ENCODE assay signal across 9 mouse cellular contexts in the genomic region with DNA sequence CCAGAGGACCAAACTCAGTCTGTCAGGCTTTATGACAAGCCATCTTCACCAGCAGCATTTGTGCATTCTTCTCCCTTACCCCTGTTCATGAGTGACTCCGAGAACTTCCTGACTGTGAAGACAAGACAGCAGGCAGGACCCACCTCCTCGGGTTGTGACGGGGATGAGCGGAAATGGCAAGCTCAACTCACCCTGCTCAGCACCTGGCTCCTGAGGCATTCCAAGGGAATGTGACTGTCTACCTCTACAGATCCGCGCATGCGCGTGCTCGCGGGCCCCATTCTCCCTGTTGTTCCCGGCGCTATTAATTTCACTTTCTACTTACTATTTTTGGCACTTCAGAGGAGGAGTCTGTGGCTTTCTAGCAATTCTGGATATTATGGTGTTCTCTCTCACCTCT. TPM values are rescaled to one million over a fixed set of nuclear protein-coding genes. Genes with fewer than 3 reads are reported as not detected.
DNase-seq lines count a peak whose midpoint lies in the region; ATAC-seq and TF ChIP-seq lines count a peak whose summit lies in the region.
"Had no signal": no experiment of that assay in that cellular context is flagged by ENCODE, and none has a peak within 500 bp of the region (broad histone marks: within the 10 kb centered on the region; RNA-seq: fewer than 3 reads in every experiment).

No protein-coding gene starts in this region.

- ATAC-seq in hindbrain, postnatal 0 days = peak; percentile 39; the same call in 1 of the 2 replicates

- H3K9me3 ChIP-seq in hindbrain, postnatal 0 days (ENCODE audit: low read length) = no peaks in the 10 kb centered on the region
- no peaks in the 10 kb centered on the region for H3K9me3 ChIP-seq in hindbrain, embryonic 10.5 days
- H3K9me3 ChIP-seq: hindbrain, embryonic 13.5 days had no signal

- TF ChIP-seq CTCF in hindbrain, postnatal 0 days (IDR thresholded peaks at IDR 0.05; ENCODE audit: low read depth) = no peak
- no peak for TF ChIP-seq CTCF in lung, adult 2 months (IDR thresholded peaks at IDR 0.05; ENCODE audit: insufficient read depth, low read length)

- no peaks in the 10 kb centered on the region for H3K27me3 ChIP-seq in hindbrain, postnatal 0 days (ENCODE audit: insufficient read depth, low read length)
- H3K27me3 ChIP-seq in hindbrain, embryonic 10.5 days (ENCODE audit: insufficient read depth, poor library complexity, severe bottlenecking) = peaks cover 8% of the 10 kb centered on the region; the same call in 1 of the 2 replicates

- no peak overlapping the region for H3K4me3 ChIP-seq in hindbrain, postnatal 0 days (ENCODE audit: low read length)
- H3K4me3 ChIP-seq in hindbrain, embryonic 10.5 days = no peak overlapping the region
- H3K4me3 ChIP-seq in lung, adult 2 months (replicated peaks; ENCODE audit: extremely low read depth, low read depth, low read length) = no peak overlapping the region
- H3K4me3 ChIP-seq: hindbrain, embryonic 13.5 days had no signal

- 80% methylated on average over 12 of the region's 12 CpGs for WGBS in hindbrain, postnatal 0 days
- 83% methylated on average over 12 of the region's 12 CpGs for WGBS in hindbrain, embryonic 10.5 days
- 68% methylated on average over 12 of the region's 12 CpGs for WGBS in lung, adult 2 months

- H3K9ac ChIP-seq in hindbrain, postnatal 0 days (replicated peaks; ENCODE audit: low read length) = no peak overlapping the region
- H3K9ac ChIP-seq: hindbrain, embryonic 13.5 days had no signal

- no peak overlapping the region for H3K27ac ChIP-seq in hindbrain, postnatal 0 days
- no peak overlapping the region for H3K27ac ChIP-seq in hindbrain, embryonic 10.5 days
- H3K27ac ChIP-seq: hindbrain, embryonic 13.5 days had no signal

- DNase-seq in hindbrain, postnatal 0 days (ENCODE audit: low spot score) = peak; percentile 33
- DNase-seq in hindbrain, embryonic 10.5 days (ENCODE audit: low spot score) = no peak
- peak; percentile 63 for DNase-seq in CD4-positive helper T cell, adult 2 months (ENCODE audit: low read depth, low spot score)
- DNase-seq in T-cell, adult 2 months (ENCODE audit: low spot score) = peak; percentile 50
- peak; percentile 49 to 62 for DNase-seq in kidney, postnatal 4 days
- no peak for DNase-seq in ovary, postnatal 36 days (ENCODE audit: low spot score)
- DNase-seq in spleen, postnatal 4 days (ENCODE audit: low spot score in 2 of 2) = no peak
- DNase-seq in lung, adult 2 months = no peak

- H3K36me3 ChIP-seq in hindbrain, postnatal 0 days (ENCODE audit: insufficient read depth, low read length) = no peaks in the 10 kb centered on the region
- no peaks in the 10 kb centered on the region for H3K36me3 ChIP-seq in hindbrain, embryonic 10.5 days

- no peaks in the 10 kb centered on the region for H3K4me1 ChIP-seq in hindbrain, postnatal 0 days (ENCODE audit: insufficient read depth, low read length)
- H3K4me1 ChIP-seq in hindbrain, embryonic 10.5 days (replicated peaks) = peaks cover 5% of the 10 kb centered on the region; the same call in 1 of the 2 replicates
- H3K4me1 ChIP-seq in lung, adult 2 months (ENCODE audit: control insufficient read depth, insufficient read depth, low read length) = no peaks in the 10 kb centered on the region
- H3K4me1 ChIP-seq: hindbrain, embryonic 13.5 days had no signal

- TF ChIP-seq POLR2A in lung, adult 2 months (IDR thresholded peaks at IDR 0.05; ENCODE audit: borderline replicate concordance, extremely low read depth, low read depth, low read length) = no peak

- no peak overlapping the region for H3K4me2 ChIP-seq in hindbrain, postnatal 0 days (ENCODE audit: low read depth, low read length)
- H3K4me2 ChIP-seq: hindbrain, embryonic 13.5 days had no signal

RNA-seq across cellular contexts. Expression of gene Zbtb9, which starts 27.0 kb away (rescaled TPM):
- total RNA-seq in hindbrain, postnatal 0 days (2014; rRNA removed) = 21.4 and 22.7 TPM in 2 replicates
- polyA plus RNA-seq in hindbrain, postnatal 0 days (2015; fragmentation: Nextera tagmentation; extraction: Ambion mirVana) = 6.6 and 7.8 TPM in 2 replicates
- polyA plus RNA-seq in hindbrain, embryonic 10.5 days (2016; fragmentation: Nextera tagmentation; extraction: Ambion mirVana) = 16.5 and 19.9 TPM in 2 replicates
- polyA plus RNA-seq in lung, adult 2 months (2012; rRNA removed) = 14.1 and 14.5 TPM in 2 replicates

RNA-seq across cellular contexts. Expression of gene Bak1, which starts 28.8 kb away (rescaled TPM):
- 62.9 and 70.8 TPM in 2 replicates for total RNA-seq in hindbrain, postnatal 0 days (2014; rRNA removed)
- polyA plus RNA-seq in hindbrain, postnatal 0 days (2015; fragmentation: Nextera tagmentation; extraction: Ambion mirVana) = 4.0 and 4.2 TPM in 2 replicates
- polyA plus RNA-seq in hindbrain, embryonic 10.5 days (2016; fragmentation: Nextera tagmentation; extraction: Ambion mirVana) = 2.9 and 6.6 TPM in 2 replicates
- polyA plus RNA-seq in lung, adult 2 months (2012; rRNA removed) = 48.2 and 55.8 TPM in 2 replicates

RNA-seq across cellular contexts. Expression of gene Itpr3, which starts 57.1 kb away (rescaled TPM):
- total RNA-seq in hindbrain, postnatal 0 days (2014; rRNA removed) = 2.3 and 4.0 TPM in 2 replicates
- 0.58 TPM in 2 replicates for polyA plus RNA-seq in hindbrain, postnatal 0 days (2015; fragmentation: Nextera tagmentation; extraction: Ambion mirVana)
- 1.8 and 2.0 TPM in 2 replicates for polyA plus RNA-seq in hindbrain, embryonic 10.5 days (2016; fragmentation: Nextera tagmentation; extraction: Ambion mirVana)
- 22.0 and 22.5 TPM in 2 replicates for polyA plus RNA-seq in lung, adult 2 months (2012; rRNA removed)

RNA-seq across cellular contexts. Expression of gene Syngap1, which starts 58.9 kb away (rescaled TPM):
- total RNA-seq in hindbrain, postnatal 0 days (2014; rRNA removed) = 53.4 and 74.2 TPM in 2 replicates
- polyA plus RNA-seq in hindbrain, postnatal 0 days (2015; fragmentation: Nextera tagmentation; extraction: Ambion mirVana) = 4.4 and 5.3 TPM in 2 replicates
- 2.0 TPM in 2 replicates for polyA plus RNA-seq in hindbrain, embryonic 10.5 days (2016; fragmentation: Nextera tagmentation; extraction: Ambion mirVana)
- 31.3 and 32.8 TPM in 2 replicates for polyA plus RNA-seq in lung, adult 2 months (2012; rRNA removed)

Comparison
In these comparisons a context has a peak if more than half of its experiments do, and no peak if none do; other contexts are left out.
1. DNase-seq: peak in hindbrain, postnatal 0 days (single experiment), CD4-positive helper T cell, adult 2 months (single experiment), T-cell, adult 2 months (single experiment) and kidney, postnatal 4 days (2 of 2); none in hindbrain, embryonic 10.5 days (single experiment), ovary, postnatal 36 days (single experiment), spleen, postnatal 4 days (0 of 2) and lung, adult 2 months (single experiment).